Mouse (Mus musculus) megakaryocyte-erythroid progenitor cell, adult 5-6 weeks (primary cell): ENCODE data around the gene D430041D05Rik. TPM values are rescaled to one million over a fixed set of nuclear protein-coding genes. Genes with fewer than 3 reads are reported as not detected.

Experiments used
- ATAC-seq: replicated peaks from 2 replicates; pipeline ENCODE4 v1.8.0; 2016; ENCODE audit warnings: mild to moderate bottlenecking, inconsistent platforms; ENCODE audit not compliant: severe bottlenecking, poor library complexity, low FRiP score, low TSS enrichment
- total RNA-seq, 2 experiments: library from RNA; stranded (forward) in 1 of 2; stranded (reverse) in 1 of 2; fragments of 200-1000, 215-1000 nt in 1 of 2; fragments of >200 nt in 1 of 2; fragmentation: Nextera tagmentation in 1 of 2; gene quantifications; 2 replicates each; pipeline ENCODE4 v1.2.3; 2014 to 2017

Gene D430041D05Rik
- total RNA-seq, 2 experiments from 2014 or later = not detected

GRCm38 (mm10) chr2:104409851-104410821, 677 bp downstream of the D430041D05Rik start:
- peak; percentile 40; the same call in 1 of the 2 replicates for ATAC-seq

- ATAC-seq = no peak
Measured at GRCm38 (mm10) chr2:104408351-104408750, 2.5 kb downstream of the D430041D05Rik start.

- ATAC-seq = no peak
Measured at GRCm38 (mm10) chr2:104407913-104408312, 2.9 kb downstream of the D430041D05Rik start.

- no peak for ATAC-seq
Measured at GRCm38 (mm10) chr2:104404036-104404435, 6.8 kb downstream of the D430041D05Rik start.

GRCm38 (mm10) chr2:104398651-104399290, 12.0 kb downstream of the D430041D05Rik start:
- ATAC-seq = no peak

GRCm38 (mm10) chr2:104395961-104396360, 14.9 kb downstream of the D430041D05Rik start:
- no peak for ATAC-seq

GRCm38 (mm10) chr2:104394769-104395168, 16.0 kb downstream of the D430041D05Rik start:
- ATAC-seq = no peak

- no peak for ATAC-seq
Measured at GRCm38 (mm10) chr2:104392700-104393312, 18.0 kb downstream of the D430041D05Rik start.

- no peak for ATAC-seq
Measured at GRCm38 (mm10) chr2:104389231-104389630, 21.6 kb downstream of the D430041D05Rik start.

- no peak for ATAC-seq
Measured at GRCm38 (mm10) chr2:104385941-104386340, 24.9 kb downstream of the D430041D05Rik start.

- ATAC-seq = no peak
Measured at GRCm38 (mm10) chr2:104383589-104383988, 27.2 kb downstream of the D430041D05Rik start.

GRCm38 (mm10) chr2:104382813-104383212, 28.0 kb downstream of the D430041D05Rik start:
- no peak for ATAC-seq

- no peak for ATAC-seq
Measured at GRCm38 (mm10) chr2:104379304-104379703, 31.5 kb downstream of the D430041D05Rik start.

- ATAC-seq = no peak
Measured at GRCm38 (mm10) chr2:104378791-104379190, 32.0 kb downstream of the D430041D05Rik start.

- ATAC-seq = no peak
Measured at GRCm38 (mm10) chr2:104377990-104378389, 32.8 kb downstream of the D430041D05Rik start.

GRCm38 (mm10) chr2:104372156-104372555, 38.7 kb downstream of the D430041D05Rik start:
- ATAC-seq = no peak

- no peak for ATAC-seq
Measured at GRCm38 (mm10) chr2:104371606-104372130, 39.1 kb downstream of the D430041D05Rik start.

- no peak for ATAC-seq
Measured at GRCm38 (mm10) chr2:104367836-104368298, 42.9 kb downstream of the D430041D05Rik start.

GRCm38 (mm10) chr2:104367291-104367690, 43.5 kb downstream of the D430041D05Rik start:
- ATAC-seq = no peak

GRCm38 (mm10) chr2:104359305-104359704, 51.5 kb downstream of the D430041D05Rik start:
- ATAC-seq = no peak
